Mouse (Mus musculus): ENCODE measurements around the gene Skida1.
A peak's percentile ranks its signal among the peaks of the same experiment; 100 is the strongest.

Gene Skida1

GRCm38 (mm10) chr2:18055016-18055928 lies 6.4 kb upstream of the Skida1 start, which contains the start of gene Mllt10:
Gene Mllt10 (plus strand): TSS chr2:18055237.
- no peak for DNase-seq (ENCODE audit: low spot score)

GRCm38 (mm10) chr2:18053951-18054530 lies 5.2 kb upstream of the Skida1 start:
- peak; percentile 69 for DNase-seq (ENCODE audit: low spot score)

DNA sequence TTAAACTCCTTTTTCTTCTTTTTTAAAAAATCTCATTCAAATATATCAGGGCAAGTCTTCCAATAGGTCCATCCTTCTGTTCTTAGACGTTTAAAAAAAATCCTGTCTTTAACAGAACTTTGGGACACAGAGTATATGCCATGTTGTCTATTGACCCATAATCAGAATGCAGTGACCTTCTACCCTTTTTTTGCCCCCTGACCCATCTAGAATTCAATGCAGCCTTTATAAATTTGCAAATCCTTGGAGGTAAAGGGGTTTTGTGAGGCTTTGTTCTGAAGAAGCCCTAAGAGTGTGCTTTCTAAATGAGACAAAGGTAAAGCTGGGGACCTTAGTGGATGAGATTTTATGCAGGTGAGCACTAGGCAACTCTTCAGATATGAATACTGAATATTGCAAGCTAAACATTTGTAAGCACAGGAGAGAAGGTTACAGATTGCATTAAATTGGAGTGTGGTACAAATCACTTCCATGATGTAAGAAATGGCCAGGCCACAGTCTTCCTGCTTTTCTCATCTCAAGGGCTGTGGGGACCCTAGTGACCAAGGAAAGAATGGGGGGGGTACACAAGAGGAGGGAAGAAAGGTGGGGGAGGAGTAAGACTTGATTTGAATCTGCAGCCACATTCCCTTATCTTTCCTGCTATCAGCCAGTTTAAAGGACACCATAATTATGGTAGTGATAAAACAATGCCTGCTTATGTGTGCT lies 4.5 kb upstream of the Skida1 start:
- DNase-seq (ENCODE audit: low spot score) = no peak

GRCm38 (mm10) chr2:18052581-18052980 lies 3.7 kb upstream of the Skida1 start:
- no peak for DNase-seq (ENCODE audit: low spot score)

DNA sequence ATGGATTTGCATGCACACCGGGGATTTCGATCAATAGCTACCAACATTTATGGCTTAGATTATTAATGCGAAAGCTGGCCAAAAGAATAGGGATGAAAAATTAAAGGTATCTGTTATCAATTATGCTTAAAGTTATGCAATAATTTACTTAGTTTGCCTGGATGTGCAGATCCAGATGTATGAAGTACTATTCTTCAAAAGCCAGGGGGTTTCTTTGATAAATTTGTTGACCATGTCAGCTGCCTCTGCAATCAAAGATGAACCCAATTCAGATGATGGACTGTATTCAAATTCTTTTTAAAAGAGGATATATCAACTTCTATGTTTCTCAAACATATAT lies 3.0 kb upstream of the Skida1 start:
- DNase-seq (ENCODE audit: low spot score) = no peak

GRCm38 (mm10) chr2:18051026-18051830 lies 2.4 kb upstream of the Skida1 start:
- no peak for DNase-seq (ENCODE audit: low spot score)

DNA sequence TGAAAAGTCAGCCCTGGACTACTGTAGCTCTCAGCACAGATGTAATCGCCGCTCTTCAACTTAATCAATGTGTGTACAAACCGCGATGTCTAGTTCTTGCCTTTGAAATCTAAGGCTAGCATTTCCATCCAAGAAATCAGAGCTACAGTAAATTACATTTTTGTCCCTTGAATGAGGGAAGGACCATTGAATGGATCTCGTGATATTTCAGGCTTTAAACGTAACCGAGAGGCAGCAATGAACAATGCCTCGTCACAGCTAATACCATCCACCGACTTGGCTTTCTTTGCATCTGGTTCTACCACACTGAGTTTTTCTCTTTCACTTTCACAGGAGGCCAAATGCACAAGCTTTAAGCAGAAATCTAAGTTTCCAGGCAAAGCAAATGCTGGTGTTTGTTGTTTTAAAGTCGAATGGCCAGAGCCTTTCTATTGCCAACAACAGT lies 1.7 kb upstream of the Skida1 start:
- no peak for DNase-seq (ENCODE audit: low spot score)

GRCm38 (mm10) chr2:18050018-18050417 lies 1.2 kb upstream of the Skida1 start:
- no peak for DNase-seq (ENCODE audit: low spot score)

GRCm38 (mm10) chr2:18049279-18049821 lies 499 bp upstream of the Skida1 start:
- DNase-seq (ENCODE audit: low spot score) = no peak

- DNase-seq (ENCODE audit: low spot score) = peak; percentile 78
Observed at GRCm38 (mm10) chr2:18047646-18048452, 1.0 kb downstream of the Skida1 start.

DNA sequence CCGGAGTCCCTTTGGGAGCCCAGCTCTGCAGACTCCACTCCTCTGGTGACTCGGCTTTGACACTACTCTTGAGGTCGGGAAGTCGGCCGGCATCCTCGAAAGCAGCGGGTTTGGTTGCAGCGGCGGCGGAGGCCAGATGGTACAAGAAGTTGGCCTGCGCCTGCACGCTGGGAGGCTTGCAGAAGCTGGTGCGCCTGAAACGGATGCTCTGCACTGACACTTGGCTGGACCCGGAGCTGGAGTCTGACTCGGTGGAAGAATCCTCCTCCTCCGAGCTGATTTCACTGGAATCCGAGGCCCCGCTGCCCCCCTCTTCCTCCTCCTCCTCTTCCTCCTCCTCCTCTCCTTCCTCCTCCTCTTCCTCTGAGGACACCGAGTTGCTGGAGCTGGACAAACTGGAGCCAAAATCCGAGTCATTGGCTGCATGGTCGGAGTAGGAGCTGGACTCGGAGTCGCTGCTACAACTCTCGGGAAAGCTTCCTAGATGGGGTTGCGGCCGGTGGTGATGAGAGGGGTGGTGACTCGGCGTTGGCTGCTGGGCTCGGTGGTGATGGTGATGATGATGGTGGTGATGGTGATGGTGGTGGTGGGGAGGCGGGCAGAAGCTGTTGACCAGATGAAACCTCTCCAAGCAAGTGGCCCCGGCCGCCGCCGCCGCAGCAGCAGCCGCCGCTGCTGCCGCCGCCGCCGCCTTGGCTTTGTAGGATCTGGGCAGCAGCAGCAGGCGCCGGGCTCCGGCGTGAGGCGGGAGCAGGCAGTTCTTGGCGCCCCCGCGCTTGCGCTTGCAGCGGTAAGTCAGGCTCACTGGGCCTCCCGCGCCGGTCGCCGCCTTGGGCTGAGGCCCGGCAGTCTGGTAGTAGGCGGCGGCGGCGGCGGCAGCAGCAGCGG lies 1.8 kb downstream of the Skida1 start:
- peak; percentile 74 for DNase-seq (ENCODE audit: low spot score)

- DNase-seq (ENCODE audit: low spot score) = no peak
Observed at GRCm38 (mm10) chr2:18046186-18046585, 2.7 kb downstream of the Skida1 start.

GRCm38 (mm10) chr2:18045781-18046181 lies 3.1 kb downstream of the Skida1 start:
- no peak for DNase-seq (ENCODE audit: low spot score)

DNA sequence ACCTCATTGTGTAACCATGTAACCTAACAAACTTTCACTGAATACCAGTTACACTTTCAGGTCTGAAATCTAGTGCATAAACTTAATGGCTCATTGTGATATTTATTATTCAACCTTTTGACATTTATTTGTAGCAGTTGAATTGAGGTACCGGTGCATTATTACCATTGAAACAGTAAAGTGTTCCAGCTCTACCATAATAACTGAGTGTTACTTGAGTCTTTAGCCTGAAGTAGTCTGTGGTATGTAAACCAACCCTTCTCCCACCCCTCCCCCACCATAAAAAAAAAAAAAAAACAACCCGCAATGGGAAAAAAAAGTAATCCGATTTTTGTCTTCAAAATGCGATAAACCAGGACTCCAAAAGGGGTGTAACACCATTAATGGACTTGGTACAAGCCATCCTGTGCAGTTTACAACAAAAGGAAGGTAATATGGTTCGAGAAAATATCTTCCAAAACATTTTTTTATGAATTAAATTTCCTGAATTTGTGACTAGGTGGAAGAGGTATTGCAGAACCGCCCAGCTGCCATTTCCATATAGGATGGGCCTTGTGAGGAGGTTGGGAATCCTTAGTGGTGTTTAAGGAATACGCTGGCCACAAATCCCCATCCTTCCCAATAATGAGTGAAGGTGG lies 3.6 kb downstream of the Skida1 start:
- no peak for DNase-seq (ENCODE audit: low spot score)

GRCm38 (mm10) chr2:18041199-18041885 lies 7.5 kb downstream of the Skida1 start:
- DNase-seq (ENCODE audit: low spot score) = no peak

DNA sequence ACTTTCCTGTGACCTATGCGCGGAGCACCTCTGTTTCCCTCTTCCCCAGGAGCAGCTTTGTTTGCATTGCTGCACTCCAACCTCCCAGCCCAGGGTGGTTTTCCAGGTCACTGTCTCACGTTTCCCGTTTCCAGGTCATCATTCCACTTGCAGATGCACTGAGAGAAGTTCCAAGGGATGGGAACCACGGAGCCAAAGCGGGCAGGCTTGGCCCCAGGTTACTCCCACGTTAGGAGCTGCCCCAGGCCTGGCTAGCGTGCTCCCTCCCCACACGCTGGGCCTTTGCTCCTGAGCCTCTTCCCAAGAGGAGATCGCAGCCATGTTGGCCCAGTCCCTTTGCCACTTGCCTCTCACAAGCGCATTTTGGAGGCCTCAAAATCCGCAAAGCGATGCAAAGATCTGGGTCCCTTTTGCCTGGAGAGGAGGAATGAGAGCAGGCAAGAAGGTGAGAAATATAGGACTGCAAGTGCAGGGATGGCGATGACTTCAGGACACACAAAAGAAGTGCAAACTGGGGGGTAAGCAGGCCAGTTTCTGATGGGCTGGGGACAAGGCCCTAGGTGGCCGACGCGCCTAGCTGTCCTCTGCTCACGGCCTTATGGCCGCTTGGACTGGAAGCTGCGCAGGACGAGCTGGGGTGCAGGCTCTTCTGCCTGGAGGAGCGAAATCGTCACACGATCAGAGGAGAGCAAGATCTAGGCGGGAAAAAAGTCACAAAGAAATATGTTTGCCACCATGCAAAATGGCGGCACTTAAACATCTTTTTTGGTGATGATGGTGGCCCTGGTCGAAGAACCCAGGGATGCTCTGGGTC lies 8.3 kb downstream of the Skida1 start:
- no peak for DNase-seq (ENCODE audit: low spot score)

DNA sequence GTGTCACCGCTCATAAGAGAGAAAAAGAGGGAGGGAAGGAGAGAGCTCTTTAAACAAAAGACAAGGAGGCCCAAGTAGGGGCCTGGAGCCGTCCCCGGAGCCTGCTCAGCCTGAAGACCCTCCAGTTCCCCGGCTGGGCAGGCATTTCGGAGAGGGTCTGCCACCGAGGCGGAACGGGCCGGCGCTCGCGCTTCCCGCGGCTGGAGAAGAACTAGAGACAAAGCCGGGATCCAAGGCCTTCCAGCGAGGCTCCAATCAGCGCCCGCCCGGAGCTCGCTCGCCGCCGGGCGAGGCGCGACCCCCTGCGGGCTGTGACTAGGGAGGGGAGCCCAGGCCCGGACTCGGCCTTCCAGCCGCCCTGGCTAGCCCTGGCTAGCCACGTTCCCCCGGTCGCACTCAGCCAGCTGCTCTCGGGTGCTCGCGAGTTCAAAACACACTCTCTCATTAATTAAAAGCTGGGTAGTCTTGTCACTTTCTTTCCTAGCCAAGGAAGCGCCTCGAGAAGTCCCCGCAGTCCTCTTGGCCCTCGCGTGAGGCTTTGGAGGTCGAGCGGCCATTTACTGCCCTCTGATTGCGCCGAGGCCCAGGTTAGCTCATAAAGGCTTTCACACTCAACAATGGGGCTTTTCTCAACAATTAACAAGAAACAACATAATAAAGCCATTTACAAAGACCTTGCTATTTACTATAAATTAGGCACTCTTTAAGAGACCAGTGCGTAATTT lies 9.1 kb downstream of the Skida1 start:
- no peak for DNase-seq (ENCODE audit: low spot score)

Data from testis, postnatal 10 days (tissue).